Mouse (Mus musculus): ENCODE measurements around the gene Fam71f1. TPM values are rescaled to one million over a fixed set of nuclear protein-coding genes. Genes with fewer than 3 reads are reported as not detected.

Fam71f1 gene
- polyA plus RNA-seq, 1 experiment from 2014 or later, result 0.31 TPM

DNA sequence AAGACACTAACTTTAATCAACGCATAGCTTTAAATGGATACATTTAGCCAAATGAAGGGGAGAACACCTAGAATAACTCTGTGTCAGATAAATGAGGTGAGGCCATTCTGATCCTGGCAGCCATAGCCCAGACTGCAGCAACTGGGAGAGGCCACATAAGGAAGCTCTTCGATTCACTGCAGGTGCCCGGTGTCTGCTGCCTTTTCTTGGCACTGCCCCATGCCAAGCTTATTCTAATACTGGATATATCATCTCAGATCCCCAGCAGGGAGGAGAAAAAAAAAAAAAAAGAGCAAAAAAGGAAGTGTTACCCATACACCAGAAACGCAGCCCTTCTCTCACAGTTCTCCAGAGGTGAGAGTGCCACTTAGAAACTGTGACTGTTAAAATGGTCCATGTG lies 58.4 kb downstream of the Fam71f1 start:
- 96% methylated on average over 4 of the region's 4 CpGs for WGBS
- Histone ChIP-seq H3K36me3 (peaks cover 67% of the 10 kb centered on the region), H3K4me1 (no peaks in the 10 kb centered on the region), H3K27me3 (no peaks in the 10 kb centered on the region), H3K9ac (no peak overlapping the region), H3K27ac (no peak overlapping the region), H3K9me3 (no peaks in the 10 kb centered on the region), H3K4me3 (no peak overlapping the region), H3K4me2 (replicated peaks) (no peak overlapping the region)
- no peak for ATAC-seq (ENCODE audit: insufficient number of reproducible peaks, insufficient read depth, low FRiP score, low TSS enrichment)

DNA sequence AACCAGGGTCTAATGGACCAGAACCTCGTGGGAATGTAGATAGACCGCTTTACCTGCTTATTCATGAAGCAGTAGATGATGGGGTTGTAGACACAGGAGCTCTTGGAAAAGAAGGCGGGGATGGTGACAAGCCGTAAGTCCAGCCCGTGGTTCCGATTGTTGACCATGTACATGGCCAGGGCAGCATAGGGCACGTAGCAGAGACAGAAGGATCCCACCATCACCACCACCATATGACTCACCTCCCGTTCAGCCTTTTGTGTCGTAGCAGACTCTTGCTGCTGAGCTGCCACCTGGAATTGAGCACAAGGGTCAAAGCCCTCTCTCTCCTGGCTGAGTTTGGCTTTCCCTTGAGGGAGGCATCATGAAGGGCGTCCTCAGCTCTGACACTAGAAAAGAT lies 59.7 kb downstream of the Fam71f1 start:
- H3K4me2 ChIP-seq (replicated peaks), result no peak overlapping the region
- no peaks in the 10 kb centered on the region for H3K4me1 ChIP-seq
- H3K9me3 ChIP-seq, result no peaks in the 10 kb centered on the region
- H3K27me3 ChIP-seq, result no peaks in the 10 kb centered on the region
- 95% methylated on average over 10 of the region's 10 CpGs for WGBS
- no peak for ATAC-seq (ENCODE audit: insufficient number of reproducible peaks, insufficient read depth, low FRiP score, low TSS enrichment)
- no peak overlapping the region for H3K9ac ChIP-seq
- H3K36me3 ChIP-seq, result peaks cover 54% of the 10 kb centered on the region
- H3K27ac ChIP-seq, result no peak overlapping the region
- H3K4me3 ChIP-seq, result no peak overlapping the region

DNA sequence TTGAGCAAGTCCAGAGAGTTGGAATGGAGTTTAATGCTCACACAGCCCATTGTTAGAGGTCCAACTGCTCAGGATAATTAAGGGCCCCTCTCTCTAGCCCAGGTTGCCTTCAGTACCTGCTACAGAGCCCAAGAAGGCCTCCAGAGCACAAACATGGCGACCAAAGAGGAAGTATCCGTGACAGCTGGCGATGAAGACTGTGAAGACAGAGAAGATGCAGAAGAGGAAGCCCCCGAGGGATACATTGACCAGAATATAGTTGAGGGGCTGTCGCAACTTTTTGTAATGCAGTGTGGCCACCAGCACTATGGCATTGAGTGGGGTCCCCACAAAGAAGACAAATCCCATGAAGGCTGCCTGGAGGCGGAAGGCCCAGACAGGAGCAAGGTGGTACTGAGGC lies 61.0 kb downstream of the Fam71f1 start:
- Histone ChIP-seq H3K4me1 (no peaks in the 10 kb centered on the region), H3K4me2 (replicated peaks) (no peak overlapping the region), H3K27me3 (no peaks in the 10 kb centered on the region), H3K27ac (no peak overlapping the region), H3K9me3 (no peaks in the 10 kb centered on the region), H3K9ac (no peak overlapping the region), H3K36me3 (peaks cover 42% of the 10 kb centered on the region), H3K4me3 (no peak overlapping the region)
- 96% methylated on average over 6 of the region's 6 CpGs for WGBS
- no peak for ATAC-seq (ENCODE audit: insufficient number of reproducible peaks, insufficient read depth, low FRiP score, low TSS enrichment)

DNA sequence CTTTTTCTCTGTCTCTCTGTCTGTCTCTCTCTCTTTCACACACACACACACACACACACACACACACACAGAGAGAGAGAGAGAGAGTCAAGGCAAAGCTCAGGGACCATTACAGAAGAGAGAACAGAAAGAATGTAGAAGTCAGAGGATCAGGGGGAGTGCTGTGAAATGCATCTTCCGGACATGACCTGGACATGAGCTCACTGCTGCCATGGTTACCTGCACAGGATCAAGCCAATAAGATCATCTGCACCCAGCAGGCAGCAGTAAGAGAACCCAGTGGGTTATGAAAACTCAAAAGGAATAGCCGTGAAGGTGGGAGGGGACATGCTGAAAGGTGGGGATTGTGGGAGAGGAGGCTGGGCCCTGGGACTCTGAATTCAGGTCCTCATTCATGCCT lies 63.5 kb downstream of the Fam71f1 start:
- Histone ChIP-seq H3K4me1 (peaks cover 11% of the 10 kb centered on the region), H3K4me2 (replicated peaks) (no peak overlapping the region), H3K9me3 (no peaks in the 10 kb centered on the region), H3K4me3 (no peak overlapping the region), H3K36me3 (peaks cover 17% of the 10 kb centered on the region), H3K27me3 (no peaks in the 10 kb centered on the region), H3K9ac (no peak overlapping the region), H3K27ac (no peak overlapping the region)
- 52% methylated on average over 2 of the region's 2 CpGs for WGBS
- ATAC-seq (ENCODE audit: insufficient number of reproducible peaks, insufficient read depth, low FRiP score, low TSS enrichment), result no peak

Other genes with a start within 250 kb of the Fam71f1 start
- gene Rbm28, start 154.1 kb upstream of the Fam71f1 start, polyA plus RNA-seq (2016; fragmentation: Nextera tagmentation; extraction: Ambion mirVana), result 54.9 and 57.4 TPM in 2 replicates
- 1.5 and 1.8 TPM in 2 replicates for gene Prrt4, start 139.6 kb upstream of the Fam71f1 start, polyA plus RNA-seq (2016; fragmentation: Nextera tagmentation; extraction: Ambion mirVana)
- 34.6 and 38.1 TPM in 2 replicates for gene Impdh1, start 102.8 kb upstream of the Fam71f1 start, polyA plus RNA-seq (2016; fragmentation: Nextera tagmentation; extraction: Ambion mirVana)
- gene Hilpda, start 46.7 kb upstream of the Fam71f1 start, polyA plus RNA-seq (2016; fragmentation: Nextera tagmentation; extraction: Ambion mirVana), result 36.6 and 40.4 TPM in 2 replicates
- gene Fam71f2, start 39.5 kb upstream of the Fam71f1 start, polyA plus RNA-seq (2016; fragmentation: Nextera tagmentation; extraction: Ambion mirVana), result 0.27 and 0.39 TPM in 2 replicates
- 314 and 332 TPM in 2 replicates for gene Calu, start 28.9 kb downstream of the Fam71f1 start, polyA plus RNA-seq (2016; fragmentation: Nextera tagmentation; extraction: Ambion mirVana)
- gene Opn1sw, start 69.3 kb downstream of the Fam71f1 start, polyA plus RNA-seq (2016; fragmentation: Nextera tagmentation; extraction: Ambion mirVana), result 0.61 and 0.90 TPM in 2 replicates
- 26.6 and 26.9 TPM in 2 replicates for gene Ccdc136, start 77.2 kb downstream of the Fam71f1 start, polyA plus RNA-seq (2016; fragmentation: Nextera tagmentation; extraction: Ambion mirVana)
- 14.0 and 15.6 TPM in 2 replicates for gene Flnc, start 114.1 kb downstream of the Fam71f1 start, polyA plus RNA-seq (2016; fragmentation: Nextera tagmentation; extraction: Ambion mirVana)
- 196 and 217 TPM in 2 replicates for gene Atp6v1f, start 148.6 kb downstream of the Fam71f1 start, polyA plus RNA-seq (2016; fragmentation: Nextera tagmentation; extraction: Ambion mirVana)
- 0.36 and 0.41 TPM in 2 replicates for gene Atp6v1fnb, start 152.3 kb downstream of the Fam71f1 start, polyA plus RNA-seq (2016; fragmentation: Nextera tagmentation; extraction: Ambion mirVana)
- gene Kcp, start 188.8 kb downstream of the Fam71f1 start, polyA plus RNA-seq (2016; fragmentation: Nextera tagmentation; extraction: Ambion mirVana), result 40.6 and 41.3 TPM in 2 replicates
- 2.7 and 3.1 TPM in 2 replicates for gene Irf5, start 207.5 kb downstream of the Fam71f1 start, polyA plus RNA-seq (2016; fragmentation: Nextera tagmentation; extraction: Ambion mirVana)